Mouse (Mus musculus): ENCODE measurements around the gene Lca5. TPM values are rescaled to one million over a fixed set of nuclear protein-coding genes. Genes with fewer than 3 reads are reported as not detected.

Lca5 gene
- 1 to 10 TPM; 3.4 to 4.8 TPM for total RNA-seq (2021)
- long read RNA-seq, experiment 1, partial matches to known transcripts, result 1 of 1 reads
- long read RNA-seq, experiment 1, other reads (novel, unspliced or antisense), result 0 of 1 reads
- long read RNA-seq, experiment 2, partial matches to known transcripts, result 1 of 7 reads
- long read RNA-seq, experiment 2, other reads (novel, unspliced or antisense), result 6 of 7 reads

DNA sequence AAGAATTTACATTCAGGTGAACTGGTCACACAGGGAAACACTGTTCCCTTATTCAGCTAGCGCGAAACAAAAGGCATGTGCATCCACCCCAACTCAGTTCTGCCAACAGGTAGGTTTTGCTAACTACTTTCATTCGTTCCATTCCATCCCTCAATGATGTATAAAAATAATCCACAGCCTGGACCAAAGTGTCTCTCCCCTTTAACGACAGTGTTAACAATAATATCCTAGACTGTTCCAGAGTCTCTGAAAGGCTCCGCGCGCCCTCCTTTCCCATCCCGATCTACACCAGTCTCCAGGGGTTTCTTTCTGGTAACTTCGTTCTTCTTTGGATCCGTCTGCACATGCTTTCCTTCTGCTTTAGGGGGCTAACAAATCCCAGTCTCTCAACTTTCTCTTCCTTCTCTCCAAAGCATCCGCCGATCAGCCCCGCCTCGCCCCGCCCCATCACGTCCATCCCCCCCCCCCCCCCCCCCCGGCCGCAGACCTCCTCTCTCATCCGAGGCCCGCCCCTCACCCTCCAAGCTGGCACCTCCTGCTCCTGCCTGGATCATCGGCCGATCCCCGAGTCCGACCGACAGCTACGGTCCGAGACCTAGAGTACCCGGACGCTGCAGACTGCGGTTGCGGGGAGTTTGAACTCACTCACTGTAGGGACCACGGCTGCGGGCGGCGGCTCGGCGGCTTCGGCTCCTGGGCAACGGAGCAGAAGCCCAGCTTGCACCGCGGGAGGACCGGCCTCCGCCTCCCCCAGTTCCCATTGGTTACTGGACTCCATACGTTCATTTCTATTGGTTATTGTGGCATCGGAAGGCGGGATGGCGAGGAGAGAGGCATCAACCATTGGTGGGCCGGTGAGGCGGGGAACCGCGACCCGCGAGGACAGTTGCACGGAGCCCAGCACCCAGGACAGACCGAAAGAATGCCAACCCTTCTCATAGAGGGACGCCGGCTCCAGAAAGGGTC is at the start of gene Lca5:
Gene Lca5, minus strand, starts transcription at position 736 of the 966 bp plus-strand sequence.
- peak; percentile 91 to 92 for DNase-seq
- intact Hi-C loops (cut with DNase I), result no loop called here

DNA sequence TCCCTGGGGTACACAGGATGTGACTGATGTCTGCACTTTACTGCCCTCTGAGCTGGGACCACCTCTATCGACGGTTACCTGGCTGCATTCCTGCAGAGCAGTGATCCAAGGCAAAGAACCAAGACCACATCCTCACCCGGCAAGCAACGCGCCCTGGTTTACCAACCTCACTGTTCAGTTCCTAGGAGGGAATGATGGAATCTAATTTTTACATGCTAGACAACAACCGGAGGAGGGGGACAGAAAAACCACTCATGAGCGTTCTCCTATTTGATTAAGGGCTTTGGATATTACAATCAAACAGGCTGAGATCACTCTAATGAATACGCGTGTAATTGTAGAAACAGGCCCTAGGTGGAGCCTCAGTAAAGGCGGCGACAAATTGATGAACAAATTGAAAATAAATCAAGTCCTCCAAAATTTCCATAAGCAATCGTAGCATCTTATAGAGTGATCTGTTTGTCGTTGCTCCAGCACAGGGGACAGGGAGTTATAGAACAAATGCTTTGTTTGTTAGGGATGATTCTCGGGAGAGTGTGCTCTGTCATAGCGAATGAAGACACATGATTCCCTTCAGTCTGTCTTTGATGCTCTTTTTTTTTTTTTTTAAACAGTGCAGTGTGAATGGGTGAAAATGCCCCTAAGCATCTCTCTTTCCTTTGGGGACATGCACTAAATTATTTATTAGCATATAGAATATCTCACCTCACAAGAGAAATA is 47.7 kb upstream of the Lca5 start:
- peak in 1 of 2 experiments; percentile 14 for DNase-seq
- intact Hi-C loops (cut with DNase I), result loop anchor here (2.0 to 5.0 kb wide), 3 partner anchors 88 to 204 kb away; no protein-coding TSS in a partner anchor

DNA sequence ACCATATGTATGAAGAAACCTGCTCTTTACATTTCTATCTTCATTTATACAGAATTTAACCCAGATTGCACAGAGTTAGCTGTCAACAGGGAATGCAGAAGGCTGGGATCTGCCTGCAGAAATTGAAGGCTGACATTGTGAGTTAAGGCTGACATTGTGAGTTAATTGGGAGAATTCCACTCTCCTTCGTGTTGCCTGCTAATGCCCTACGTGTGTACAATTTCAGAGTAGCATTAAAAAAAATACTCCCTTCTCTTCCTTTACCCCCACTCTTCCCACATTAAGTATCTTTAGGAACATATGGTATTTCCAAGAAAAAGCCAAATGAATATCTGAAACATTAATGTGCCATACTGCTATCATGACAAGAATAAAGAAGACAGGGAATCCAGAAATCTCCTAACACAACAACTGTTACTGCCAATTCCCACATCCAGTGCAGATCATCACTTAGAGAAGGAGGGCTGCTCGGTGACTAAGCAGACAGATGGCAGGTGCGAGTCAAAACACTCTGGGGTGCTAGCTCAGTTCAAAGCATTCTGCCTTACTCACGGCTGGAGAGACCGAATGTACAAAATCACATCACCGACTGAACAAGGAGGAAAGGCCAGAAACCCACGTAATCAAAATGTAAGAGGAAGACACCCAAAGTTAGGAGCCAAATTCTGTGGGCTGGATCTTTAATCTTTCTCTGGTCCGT is 47.0 kb upstream of the Lca5 start:
- intact Hi-C loops (cut with DNase I), result loop anchor here (2.0 to 5.0 kb wide), 3 partner anchors 89 to 204 kb away; no protein-coding TSS in a partner anchor

DNA sequence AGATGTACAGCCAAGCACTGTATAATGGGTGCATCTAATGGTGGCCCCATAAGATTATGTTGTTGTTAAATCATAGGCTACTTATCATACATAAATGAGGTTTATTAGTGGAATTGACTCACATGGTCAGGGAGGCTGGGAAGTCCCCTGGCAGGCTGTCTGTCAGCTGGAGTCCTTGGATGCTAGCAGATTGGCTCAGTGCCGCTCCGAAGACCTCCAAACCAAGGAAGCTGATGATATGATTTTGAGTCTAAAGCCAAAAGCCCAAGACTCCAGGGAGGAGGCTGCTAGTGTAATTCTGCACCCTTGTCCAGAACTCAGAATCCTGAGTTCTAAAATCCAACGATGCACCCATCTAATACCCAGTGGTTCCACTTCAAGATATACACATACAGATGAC is 45.0 kb upstream of the Lca5 start:
- intact Hi-C loops (cut with DNase I), result loop anchor here (5.0 kb wide), 1 partner anchor 206 kb away; no protein-coding TSS in a partner anchor
- no peak for DNase-seq

More for the DNA sequence above, 47.0 kb upstream of the Lca5 start:
- no peak for DNase-seq

DNA sequence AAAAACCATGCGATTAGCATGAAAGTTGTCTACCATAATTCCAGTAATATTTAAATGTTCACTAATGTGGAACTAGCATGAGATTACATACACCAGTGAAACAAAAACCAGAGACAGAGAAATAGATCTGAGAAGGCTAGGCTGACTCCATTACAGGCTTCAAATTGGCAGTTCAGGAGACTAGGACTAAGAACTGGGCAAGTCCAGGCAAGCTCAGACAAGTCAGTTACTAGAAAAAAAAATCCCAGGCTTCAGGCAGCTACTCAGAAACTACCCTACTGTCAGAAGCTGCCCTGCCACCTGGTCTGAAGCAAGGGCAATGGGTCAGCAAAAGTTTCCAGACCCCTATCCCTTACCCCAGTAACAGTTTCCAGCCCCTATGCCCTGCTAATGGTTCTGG is 44.4 kb upstream of the Lca5 start:
- intact Hi-C loops (cut with DNase I), result loop anchor here (5.0 kb wide), 1 partner anchor 207 kb away; no protein-coding TSS in a partner anchor
- DNase-seq, result no peak

DNA sequence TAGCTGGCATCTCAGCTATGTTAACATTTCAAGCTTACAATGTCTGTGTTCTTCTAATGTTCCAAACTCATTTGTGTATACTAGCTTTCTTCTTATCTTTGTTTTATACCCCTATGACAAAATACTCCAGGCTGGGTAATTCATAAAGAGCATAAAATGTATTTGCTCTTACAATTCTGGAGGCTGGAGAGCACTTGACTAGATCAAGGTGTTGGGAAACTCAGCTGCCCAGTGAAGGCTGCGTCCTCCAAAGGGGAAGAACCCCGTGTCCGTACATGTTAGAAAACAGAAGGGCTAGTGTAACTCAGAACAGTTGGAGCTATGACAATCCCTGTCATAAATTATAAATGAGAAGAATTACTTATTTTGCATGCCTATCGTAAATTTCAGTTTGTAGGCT is 42.5 kb upstream of the Lca5 start:
- no peak for DNase-seq
- intact Hi-C loops (cut with DNase I), result no loop called here

DNA sequence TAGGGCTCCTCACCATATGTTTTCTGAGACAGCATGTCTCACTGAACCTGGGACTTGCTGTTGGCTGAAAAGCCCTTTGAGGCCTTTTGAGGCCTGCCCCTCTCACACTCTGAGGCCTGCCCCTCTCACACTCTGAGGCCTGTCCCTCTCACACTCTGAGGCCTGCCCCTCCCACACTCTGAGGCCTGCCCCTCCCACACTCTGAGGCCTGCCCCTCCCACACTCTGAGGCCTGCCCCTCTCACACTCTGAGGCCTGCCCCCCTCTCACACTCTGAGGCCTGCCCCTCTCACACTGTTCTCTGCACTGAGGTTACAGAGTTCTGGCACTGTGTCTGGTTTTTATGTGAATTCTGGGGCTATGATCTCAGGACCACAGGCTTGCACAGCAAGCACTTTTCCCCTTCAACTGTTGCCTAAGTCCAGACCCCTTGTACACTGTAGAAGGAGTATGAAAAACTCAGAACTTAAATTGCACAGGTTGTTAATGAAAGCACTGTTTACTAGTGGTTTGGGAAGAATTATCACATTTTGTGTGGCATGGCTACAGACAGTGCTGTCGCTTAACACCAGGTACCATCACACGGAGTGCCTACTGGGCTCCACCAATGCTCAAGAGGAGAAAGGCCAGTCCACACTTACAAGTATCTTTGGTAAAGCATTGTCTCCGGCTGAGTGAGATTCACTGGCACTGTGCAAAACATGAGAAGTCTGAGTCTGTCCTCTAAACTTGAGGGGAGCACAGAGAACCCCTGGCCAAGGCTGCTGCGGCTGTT is 41.4 kb upstream of the Lca5 start:
- intact Hi-C loops (cut with DNase I), result no loop called here
- DNase-seq, result no peak

DNA sequence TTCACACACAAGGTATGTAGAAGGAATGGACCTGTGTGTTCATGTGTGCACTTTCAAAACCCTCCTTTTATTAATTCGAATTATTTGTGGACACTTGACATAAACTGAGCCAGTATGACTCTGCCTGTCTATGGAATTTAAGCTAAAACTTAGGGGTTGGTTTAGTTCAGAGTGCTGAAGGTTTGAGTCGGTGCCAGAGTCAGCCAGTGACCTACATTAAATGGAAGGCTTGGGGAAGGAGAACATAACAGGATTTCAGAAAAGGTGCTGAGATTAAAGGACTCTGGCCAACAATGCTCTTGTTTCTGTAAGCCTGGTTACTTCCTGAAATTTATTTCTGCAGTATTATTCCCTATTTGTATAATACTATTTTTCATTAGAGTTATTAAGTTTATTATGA is 28.9 kb upstream of the Lca5 start:
- DNase-seq, result no peak
- intact Hi-C loops (cut with DNase I), result no loop called here

DNA sequence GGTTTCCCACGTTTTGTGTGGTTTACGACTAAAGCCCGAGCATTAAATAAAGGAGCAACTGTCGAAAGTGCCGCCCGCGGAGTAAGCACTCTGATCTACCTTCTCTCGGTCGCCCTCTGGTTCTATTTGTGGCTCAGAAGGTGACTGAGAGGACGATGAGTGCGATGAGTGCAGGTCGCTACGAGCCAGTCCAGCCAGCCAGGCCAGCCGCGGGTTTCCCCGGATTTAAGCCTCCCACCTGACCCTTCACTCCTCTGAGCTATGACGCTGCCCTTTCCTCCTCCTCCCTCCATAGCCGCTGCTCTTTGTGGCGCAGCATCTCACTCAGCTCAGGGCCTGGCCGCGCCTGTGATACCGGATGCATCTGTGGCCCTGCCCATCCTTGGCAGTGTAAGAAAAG is 6.8 kb upstream of the Lca5 start:
- peak; percentile 64 to 72 for DNase-seq
- intact Hi-C loops (cut with DNase I), result loop anchor here (5.0 kb wide), 2 partner anchors 115 to 470 kb away; partner anchors contain the start of gene Phip

DNA sequence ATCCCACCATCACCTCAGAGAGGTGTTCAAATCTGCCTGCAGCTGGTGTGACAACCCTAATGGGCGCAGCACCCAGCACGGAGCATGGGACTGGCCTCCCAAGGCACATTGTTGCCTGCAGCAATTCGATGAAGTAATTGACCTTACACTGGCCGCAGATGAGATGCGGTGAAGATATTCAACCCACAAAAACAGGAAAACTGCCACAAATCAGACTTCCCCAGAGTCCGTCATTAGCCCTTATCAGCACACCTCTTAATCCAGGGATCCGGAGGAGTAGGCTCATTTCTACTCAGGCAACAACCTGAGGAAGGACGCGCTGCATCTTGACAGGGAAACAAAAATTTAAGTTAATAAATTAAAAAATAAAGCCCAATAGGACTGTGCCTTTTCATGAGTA is 6.2 kb upstream of the Lca5 start:
- DNase-seq, result no peak
- intact Hi-C loops (cut with DNase I), result loop anchor here (5.0 kb wide), 2 partner anchors 115 to 470 kb away; partner anchors contain the start of gene Phip

DNA sequence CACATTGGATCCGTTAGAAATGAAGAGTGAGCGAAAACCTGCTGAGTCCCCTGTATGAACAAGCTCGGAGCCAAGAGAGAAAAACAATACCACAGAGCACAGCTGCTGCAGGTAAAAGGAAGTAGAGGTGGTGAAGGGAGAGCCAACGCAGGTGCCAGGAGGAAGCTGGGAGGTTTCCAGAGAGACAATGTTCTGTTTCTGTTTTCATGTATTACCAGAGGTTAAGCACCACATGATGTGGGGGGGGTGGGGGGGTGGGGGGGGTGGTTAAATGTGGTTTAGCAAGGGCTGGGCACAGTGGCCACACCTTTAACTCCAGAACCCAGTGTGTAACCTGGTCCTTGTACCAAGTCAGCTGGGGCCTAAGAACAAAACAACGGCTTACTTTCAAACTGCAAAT is 3.3 kb downstream of the Lca5 start:
- intact Hi-C loops (cut with DNase I), result no loop called here
- no peak for DNase-seq

DNA sequence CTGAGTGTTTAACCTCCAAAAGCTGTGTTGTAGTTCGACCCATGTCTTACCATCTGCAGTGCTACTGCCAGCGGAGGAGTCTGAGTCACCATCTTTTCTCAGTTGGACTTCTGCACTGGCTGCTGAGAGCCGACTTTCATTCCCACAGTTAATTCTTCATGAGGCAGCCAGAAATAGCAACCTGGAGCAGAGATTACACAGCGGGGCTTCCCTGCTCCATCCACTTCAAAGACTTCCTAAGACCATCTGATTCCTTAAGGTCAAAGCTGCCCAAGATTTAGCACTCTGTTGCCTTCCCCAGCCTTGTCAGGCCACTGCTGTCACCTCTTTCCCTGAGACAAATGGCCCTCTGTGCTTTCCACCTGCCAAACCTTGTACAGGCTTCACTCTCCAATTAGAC is 6.4 kb downstream of the Lca5 start:
- intact Hi-C loops (cut with DNase I), result no loop called here
- no peak for DNase-seq

DNA sequence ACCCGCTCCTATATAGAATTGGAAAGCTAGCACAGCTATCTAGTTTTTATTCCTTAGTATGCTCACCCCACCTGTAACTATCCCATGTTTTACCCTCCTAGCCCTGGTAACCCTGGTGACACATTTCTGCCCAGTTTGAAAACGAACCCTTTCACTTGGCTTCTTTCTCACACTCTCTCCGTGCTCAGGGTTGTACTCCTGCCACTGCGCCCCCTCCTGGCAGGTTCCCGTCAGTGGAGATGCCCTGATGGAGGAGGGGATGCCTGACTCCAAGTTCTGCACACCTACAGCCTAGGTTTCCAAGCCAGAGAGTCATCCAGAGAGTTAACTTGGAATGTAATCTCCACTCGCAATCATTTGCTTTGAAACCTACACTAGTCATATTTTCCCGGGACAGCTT is 7.3 kb downstream of the Lca5 start:
- intact Hi-C loops (cut with DNase I), result no loop called here
- no peak for DNase-seq

DNA sequence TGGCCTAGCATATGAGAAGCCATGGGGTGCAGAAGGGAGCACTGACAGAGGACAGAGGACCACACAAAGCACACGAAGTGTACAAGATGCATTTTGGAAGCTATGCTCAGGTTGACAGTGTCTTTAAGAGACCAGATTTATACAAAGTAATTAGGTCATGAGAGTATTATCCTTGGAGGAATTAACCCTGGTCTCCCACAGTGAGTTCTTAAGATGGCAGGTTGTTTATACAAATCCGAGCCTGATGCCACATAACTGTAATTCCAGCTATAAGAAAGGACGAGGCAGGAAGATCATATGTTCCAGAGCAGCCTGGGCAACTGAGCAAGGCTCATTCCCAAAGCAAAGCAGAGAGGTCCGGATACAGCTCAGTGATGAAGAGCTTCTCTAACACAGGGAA is 13.0 kb downstream of the Lca5 start:
- intact Hi-C loops (cut with DNase I), result no loop called here
- DNase-seq, result no peak

DNA sequence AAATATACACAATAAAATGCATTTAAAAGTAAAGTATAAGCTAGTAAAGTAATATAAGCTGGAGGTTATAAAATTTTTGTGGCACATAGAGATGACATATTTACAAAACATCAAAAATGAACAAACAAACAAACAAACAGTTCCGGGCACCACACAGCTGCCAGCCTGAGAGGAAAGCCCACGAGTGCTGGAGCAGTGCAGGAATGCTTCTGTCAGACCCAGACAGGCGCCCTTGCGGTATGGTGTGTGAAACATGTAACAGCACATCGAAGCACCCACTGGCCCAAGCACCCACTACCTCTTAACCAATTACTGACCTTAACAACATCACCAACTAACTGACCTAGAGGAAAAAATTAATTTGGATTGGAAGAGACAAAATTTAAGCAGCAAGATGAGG is 22.0 kb downstream of the Lca5 start:
- intact Hi-C loops (cut with DNase I), result no loop called here
- no peak for DNase-seq

DNA sequence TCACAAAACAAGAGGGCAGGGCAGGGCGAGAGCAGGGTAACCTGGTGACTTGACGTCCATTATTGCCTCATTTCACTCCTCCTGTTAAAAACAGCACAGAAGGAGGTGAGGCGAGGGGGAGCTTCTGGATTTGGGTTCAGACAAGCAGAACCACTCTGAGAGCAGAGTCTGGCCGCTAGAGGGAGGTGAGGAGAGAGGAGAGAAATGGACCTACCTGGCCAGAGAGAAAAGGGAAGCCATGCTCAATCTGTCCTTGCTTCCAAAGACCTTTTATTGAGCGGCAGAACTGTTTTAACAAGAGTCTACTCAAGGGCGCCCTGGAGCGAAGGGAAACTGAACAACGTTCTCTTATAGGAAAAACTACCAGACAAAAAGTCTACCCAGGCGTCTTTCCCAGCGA is 27.9 kb downstream of the Lca5 start:
- intact Hi-C loops (cut with DNase I), result no loop called here
- DNase-seq, result no peak

DNA sequence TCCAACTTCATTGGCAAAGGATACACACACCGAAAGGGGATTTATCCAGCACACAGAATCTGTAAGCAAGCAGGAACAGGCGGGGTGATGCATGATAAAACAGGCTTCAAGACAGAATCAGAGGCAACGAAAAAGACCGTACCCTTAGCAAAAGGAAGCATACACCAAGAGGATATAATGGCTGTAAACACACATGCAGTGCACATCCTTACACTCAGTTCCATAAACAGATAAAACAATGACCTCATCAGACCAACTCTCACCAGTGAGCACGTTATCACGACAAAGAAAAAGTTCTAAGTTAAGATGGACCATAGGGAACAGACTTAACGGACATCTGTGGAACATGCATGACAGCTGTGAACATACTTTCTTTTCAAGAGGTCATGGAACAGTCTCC is 35.8 kb downstream of the Lca5 start:
- intact Hi-C loops (cut with DNase I), result no loop called here

DNA sequence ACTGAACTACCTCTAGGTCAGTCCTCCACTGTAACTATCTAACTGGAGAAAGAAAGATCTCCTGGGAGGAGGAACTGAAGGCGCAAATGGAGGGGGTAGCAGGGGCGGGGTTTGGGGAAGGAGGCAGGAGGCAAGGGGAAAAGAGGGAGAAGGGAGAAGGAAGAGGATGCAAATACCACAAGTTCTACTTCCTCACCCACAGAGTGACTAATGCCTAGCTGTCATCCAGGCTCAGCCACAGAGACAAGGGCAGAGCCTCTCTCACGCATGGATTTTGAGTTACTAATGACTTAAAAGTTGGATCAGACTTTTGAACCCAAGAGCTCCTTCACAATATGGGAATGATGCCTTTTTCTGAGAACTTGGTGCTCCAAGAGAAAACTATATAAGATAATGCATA is 40.1 kb downstream of the Lca5 start:
- no peak for DNase-seq
- intact Hi-C loops (cut with DNase I), result no loop called here

More for the DNA sequence above, 35.8 kb downstream of the Lca5 start:
- DNase-seq, result no peak

DNA sequence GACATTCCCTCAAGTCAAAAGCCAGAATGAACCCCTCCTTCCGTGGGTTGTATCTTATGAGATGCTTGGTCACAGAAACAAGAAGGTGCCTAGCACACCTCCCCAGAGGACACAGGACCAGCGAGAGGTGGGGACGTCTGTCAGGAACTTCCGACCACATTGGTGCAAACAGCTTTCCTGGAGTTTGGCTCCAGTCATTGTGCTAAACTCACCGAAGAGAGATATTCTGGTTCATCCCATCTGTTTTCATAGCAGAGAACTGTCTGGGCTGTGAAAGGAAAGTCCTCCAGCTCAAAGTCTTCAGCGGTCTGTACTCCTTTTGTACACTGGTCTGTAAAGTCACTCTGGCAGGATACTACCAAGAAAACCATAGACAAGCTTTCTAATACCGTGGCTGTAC is 41.5 kb downstream of the Lca5 start:
- intact Hi-C loops (cut with DNase I), result no loop called here

More for the DNA sequence above, 41.5 kb downstream of the Lca5 start:
- no peak for DNase-seq

Measured in heart, postnatal 14 days (tissue).